Mouse (Mus musculus) heart, embryonic 15.5 days (tissue): ENCODE measurements around the gene Eif4b. TPM values are rescaled to one million over a fixed set of nuclear protein-coding genes. Genes with fewer than 3 reads are reported as not detected.
A peak's percentile ranks its signal among the peaks of the same experiment; 100 is the strongest.

Experiments
- ATAC-seq: fragments of 200-750 bp; cut with Nextera tagmentation; replicated peaks from 2 replicates; pipeline ENCODE4 v1.8.0; 2017; ENCODE audit warnings: low read depth, moderate TSS enrichment; ENCODE audit not compliant: insufficient number of reproducible peaks, insufficient read depth, low FRiP score
- H3K27ac ChIP-seq: fragments of 300-500 bp; sonication (generic); 2 replicates; pipeline ENCODE4 v1.5.1; 2015; ENCODE audit warnings: mild to moderate bottlenecking, inconsistent platforms
- H3K27me3 ChIP-seq: fragments of 300-500 bp; sonication (generic); 2 replicates; pipeline ENCODE4 v1.6.1; 2015; ENCODE audit warnings: inconsistent platforms
- H3K36me3 ChIP-seq: fragments of 300-500 bp; sonication (generic); 2 replicates; pipeline ENCODE4 v1.6.1; 2015; ENCODE audit warnings: mild to moderate bottlenecking, inconsistent platforms
- H3K4me1 ChIP-seq: fragments of 300-500 bp; sonication (generic); replicated peaks from 2 replicates; pipeline ENCODE4 v1.6.1; 2015; ENCODE audit warnings: inconsistent platforms
- H3K4me2 ChIP-seq: fragments of 300-500 bp; sonication (generic); 2 replicates; pipeline ENCODE4 v1.6.1; 2015; ENCODE audit warnings: inconsistent platforms, mild to moderate bottlenecking, moderate library complexity
- H3K4me3 ChIP-seq: fragments of 300-500 bp; sonication (generic); 2 replicates; pipeline ENCODE4 v1.5.1; 2015; ENCODE audit warnings: mild to moderate bottlenecking, inconsistent platforms
- H3K9ac ChIP-seq: fragments of 300-500 bp; sonication (generic); 2 replicates; pipeline ENCODE4 v1.6.1; 2015; ENCODE audit warnings: mild to moderate bottlenecking, inconsistent platforms
- H3K9me3 ChIP-seq: fragments of 300-500 bp; sonication (generic); replicated peaks from 2 replicates; pipeline ENCODE4 v1.6.1; 2016; ENCODE audit warnings: inconsistent platforms
- WGBS: fragments of 180-500 bp; shearing (Covaris S2); methylation state at CpG from one replicate; pipeline ENCODE4 v1.1.7; 2015; ENCODE audit warnings: mixed read lengths; 5-methylcytosine and 5-hydroxymethylcytosine counted together
- polyA plus RNA-seq: library from polyadenylated mRNA; unstranded; fragments of >200 nt; fragmentation: Nextera tagmentation; extraction: Ambion mirVana; gene quantifications from 2 replicates; pipeline ENCODE4 v1.2.1, GENCODE M21; 2015

Gene Eif4b
- polyA plus RNA-seq, 1 experiment from 2014 or later: 56.5 TPM

DNA sequence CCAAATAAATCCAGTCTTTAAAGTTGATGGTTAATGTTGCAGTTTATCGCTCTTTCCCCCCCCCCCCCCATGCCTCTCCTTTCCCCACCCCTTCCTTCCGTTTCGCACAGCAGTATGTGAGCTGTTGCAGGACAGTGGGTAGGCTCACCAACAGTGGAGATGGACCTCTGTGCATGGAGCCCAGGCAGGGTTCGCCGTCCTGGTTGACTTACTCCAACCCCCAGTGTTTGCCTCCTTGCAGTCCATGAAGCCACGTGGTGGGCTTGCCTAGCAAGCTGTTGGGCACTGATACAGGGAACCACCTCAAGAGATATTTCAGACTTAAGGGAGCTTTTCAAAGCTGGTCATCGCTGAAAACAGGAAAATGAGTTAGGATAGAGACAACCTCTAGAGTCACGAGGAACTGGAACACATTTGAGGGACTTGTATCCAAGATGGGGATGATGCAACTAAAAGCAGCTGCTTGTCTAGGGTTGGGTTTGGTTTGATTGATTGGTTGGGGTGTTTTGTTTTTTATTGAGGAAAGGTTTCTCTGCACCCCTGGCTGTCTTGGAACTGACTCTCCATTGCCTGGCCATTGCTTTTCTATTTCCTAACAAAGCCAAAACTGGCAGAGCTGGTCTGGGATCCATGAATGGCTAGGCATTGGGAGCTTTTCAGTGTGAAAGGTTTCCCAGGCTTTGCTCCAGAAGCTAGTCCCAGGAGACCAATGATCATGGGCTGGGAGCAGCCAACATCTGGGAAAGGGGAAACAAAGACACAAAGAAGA is 23.8 kb downstream of the Eif4b start:
- no peak for ATAC-seq
- no peak overlapping the region for H3K4me2 ChIP-seq
- no peak overlapping the region for H3K9ac ChIP-seq
- WGBS: 74% methylated on average over 8 of the region's 8 CpGs
- no peaks in the 10 kb centered on the region for H3K27me3 ChIP-seq
- H3K27ac ChIP-seq: peak overlapping the region; percentile 24
- no peaks in the 10 kb centered on the region for H3K9me3 ChIP-seq
- H3K4me1 ChIP-seq: peaks cover 47% of the 10 kb centered on the region
- H3K4me3 ChIP-seq: no peak overlapping the region
- H3K36me3 ChIP-seq: peaks cover 43% of the 10 kb centered on the region

DNA sequence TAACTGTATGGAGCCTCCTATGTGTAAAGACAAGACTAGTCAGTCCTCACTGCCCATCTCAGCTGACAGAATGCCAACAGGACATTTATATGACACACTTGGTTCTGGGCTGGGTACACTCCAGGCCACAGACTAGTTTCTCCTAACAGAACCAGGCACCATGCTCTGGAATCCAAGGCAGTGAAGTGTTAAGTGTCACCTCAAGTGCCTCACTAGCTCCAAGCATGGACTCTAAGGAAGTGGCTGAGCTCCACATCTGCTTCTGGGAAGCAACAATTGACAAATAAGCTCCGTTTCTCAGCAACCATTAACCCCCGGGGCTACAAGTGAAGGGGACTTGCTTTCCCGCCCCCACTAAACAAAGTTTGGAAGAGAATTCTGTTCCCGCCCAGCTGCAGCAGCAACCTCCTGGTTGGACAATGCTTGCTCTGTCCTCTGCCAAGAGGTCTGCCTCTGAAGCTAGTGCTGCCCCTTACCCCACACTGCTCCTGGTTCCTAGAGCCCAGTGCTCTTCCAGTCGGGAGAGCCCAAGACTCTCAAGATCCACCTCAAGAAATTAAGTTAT is 24.5 kb downstream of the Eif4b start:
- 47% methylated on average over 5 of the region's 5 CpGs for WGBS
- Histone ChIP-seq H3K9me3 (no peaks in the 10 kb centered on the region), H3K36me3 (peaks cover 36% of the 10 kb centered on the region), H3K4me2 (no peak overlapping the region), H3K4me3 (no peak overlapping the region), H3K4me1 (peaks cover 54% of the 10 kb centered on the region), H3K27me3 (no peaks in the 10 kb centered on the region), H3K9ac (no peak overlapping the region), H3K27ac (peak overlapping the region; percentile 24; the same call in 1 of the 2 replicates)
- no peak for ATAC-seq

DNA sequence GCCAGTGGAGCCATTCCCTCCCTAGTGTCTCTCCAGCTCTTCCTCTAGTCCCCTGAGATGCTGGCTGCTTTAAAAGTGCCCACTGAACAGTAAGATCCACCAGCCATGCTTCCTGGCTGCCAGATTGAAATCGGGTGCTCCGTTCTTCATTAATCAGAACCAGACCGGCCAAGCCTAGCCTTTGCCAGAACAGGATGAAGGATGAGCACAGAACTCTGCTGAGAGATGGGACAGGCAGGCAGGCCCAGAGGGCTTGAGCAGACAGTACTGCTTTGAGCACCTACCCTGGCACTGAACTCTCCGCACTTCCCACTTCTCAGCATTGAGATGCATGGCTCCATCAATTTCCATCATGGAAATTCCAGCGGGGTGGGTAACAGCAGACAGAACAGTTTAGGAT is 25.7 kb downstream of the Eif4b start:
- Histone ChIP-seq H3K27me3 (no peaks in the 10 kb centered on the region), H3K9me3 (no peaks in the 10 kb centered on the region), H3K4me1 (peaks cover 66% of the 10 kb centered on the region), H3K4me2 (peak overlapping the region; percentile 91), H3K9ac (no peak overlapping the region), H3K36me3 (peaks cover 24% of the 10 kb centered on the region), H3K27ac (peak overlapping the region; percentile 36), H3K4me3 (peak overlapping the region; percentile 66)
- WGBS: 49% methylated on average over 5 of the region's 5 CpGs
- ATAC-seq: no peak

DNA sequence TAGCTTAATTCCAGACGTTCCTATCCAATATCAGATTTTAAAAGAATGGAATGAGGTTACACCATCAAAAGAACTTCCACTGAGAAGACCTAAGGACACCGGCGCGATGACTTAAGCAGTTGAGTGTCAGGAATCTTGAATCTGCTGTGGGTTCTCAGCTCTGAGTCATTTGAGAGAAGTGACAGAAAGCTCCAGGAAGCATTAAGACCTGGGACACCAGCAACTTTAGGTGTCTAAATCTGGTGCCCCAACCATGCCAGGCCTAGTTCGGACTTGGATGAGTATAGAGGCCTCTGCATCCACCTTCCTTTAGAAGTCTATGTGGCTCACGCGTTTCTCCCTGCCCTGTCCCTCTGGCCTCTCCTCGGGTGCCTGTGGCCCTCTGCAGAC is 26.2 kb downstream of the Eif4b start:
- Histone ChIP-seq H3K4me3 (peak overlapping the region; percentile 66), H3K27ac (peak overlapping the region; percentile 96), H3K9me3 (no peaks in the 10 kb centered on the region), H3K9ac (peak overlapping the region; percentile 75), H3K4me1 (peaks cover 70% of the 10 kb centered on the region), H3K4me2 (peak overlapping the region; percentile 91), H3K36me3 (peaks cover 19% of the 10 kb centered on the region), H3K27me3 (no peaks in the 10 kb centered on the region)
- 21% methylated on average over 8 of the region's 8 CpGs for WGBS
- no peak for ATAC-seq

DNA sequence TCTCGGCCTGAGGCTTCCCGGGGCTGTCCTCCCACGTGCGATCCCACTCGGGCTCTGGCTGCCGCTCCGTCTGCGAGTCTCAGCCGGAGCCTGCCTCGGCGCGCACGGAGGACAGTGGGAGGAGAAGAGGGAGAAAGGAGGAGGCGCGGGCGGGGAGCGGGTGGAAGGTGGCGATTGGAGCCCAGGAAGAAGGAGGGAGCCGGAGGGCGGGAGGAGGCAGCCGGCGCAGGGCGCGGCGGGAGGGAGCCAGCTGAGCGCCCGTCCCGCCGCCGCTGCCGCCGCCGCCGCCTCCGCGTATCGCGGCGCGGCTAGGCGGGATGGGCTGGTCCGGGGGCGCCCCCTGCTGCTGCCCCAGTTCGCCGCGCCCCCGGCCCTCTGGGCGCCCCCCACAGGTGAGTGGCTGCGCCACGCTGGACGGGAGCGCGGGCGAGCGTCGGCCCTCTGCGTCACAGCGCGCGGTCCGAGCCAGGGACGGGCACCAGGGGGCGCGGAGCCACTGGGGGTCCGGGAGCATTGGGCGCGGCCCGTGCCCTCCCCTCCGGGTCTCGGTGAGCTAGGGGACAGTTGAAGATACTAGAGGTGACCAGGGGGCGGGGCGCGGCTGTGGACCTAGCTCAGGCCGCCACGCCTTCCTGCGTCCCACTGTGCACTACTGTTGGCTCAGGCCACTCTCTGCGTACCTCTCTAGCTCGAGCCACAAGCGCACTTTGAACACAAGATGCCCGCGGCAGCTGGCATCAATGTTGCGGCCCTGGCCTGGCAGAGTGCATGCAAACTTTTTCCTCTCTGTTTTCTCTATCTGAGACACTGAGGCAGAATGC is 26.8 kb downstream of the Eif4b start, which contains the start of gene Tns2:
Gene Tns2 (plus strand): TSS at position 253 of the 821 bp plus-strand sequence.
- Histone ChIP-seq H3K27ac (peak within 1 kb of the TSS; percentile 96), H3K9me3 (no peaks in the 10 kb centered on the region), H3K9ac (peak within 1 kb of the TSS; percentile 75), H3K4me2 (peak within 1 kb of the TSS; percentile 91), H3K27me3 (no peaks in the 10 kb centered on the region), H3K36me3 (peaks cover 13% of the 10 kb centered on the region), H3K4me3 (peak within 1 kb of the TSS; percentile 66), H3K4me1 (peaks cover 75% of the 10 kb centered on the region)
- ATAC-seq: peak; percentile 60
- WGBS: under 1% methylated on average over 68 of the region's 82 CpGs

DNA sequence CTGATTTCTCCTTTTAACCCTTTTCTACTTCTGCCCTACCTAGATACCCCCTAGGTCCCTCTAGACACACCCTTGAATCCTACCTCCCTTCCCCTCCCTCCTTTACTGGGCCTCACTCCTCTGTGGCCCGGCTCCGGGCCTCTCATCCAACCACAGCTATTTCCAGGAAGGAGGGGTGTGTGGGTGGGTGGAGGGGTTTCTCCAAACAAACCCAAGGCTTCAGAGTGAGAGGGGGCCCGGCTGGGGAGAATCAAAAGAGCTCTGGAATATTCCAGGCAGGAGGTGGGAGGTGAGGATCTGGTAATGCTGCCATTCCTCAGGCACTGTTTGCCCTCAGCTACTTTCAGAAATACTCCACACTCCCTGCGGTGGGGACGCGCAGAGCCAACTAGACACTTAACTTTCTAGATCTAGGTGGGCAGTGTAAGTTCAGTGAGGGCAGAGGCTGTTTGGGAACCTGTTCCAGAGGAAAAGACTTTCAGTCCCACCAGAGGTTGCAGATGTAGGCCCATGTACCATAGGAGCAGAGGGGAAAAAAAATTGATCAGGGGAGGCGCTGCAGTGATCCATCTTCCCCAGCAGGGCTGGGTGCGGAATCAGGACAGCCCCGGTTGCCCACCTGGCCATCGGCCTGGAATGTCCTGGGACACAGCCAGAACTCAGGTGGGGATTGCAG is 27.6 kb downstream of the Eif4b start:
- Histone ChIP-seq H3K4me2 (peak overlapping the region; percentile 91), H3K4me3 (peak overlapping the region; percentile 66), H3K9ac (peak overlapping the region; percentile 75), H3K4me1 (peaks cover 83% of the 10 kb centered on the region), H3K9me3 (no peaks in the 10 kb centered on the region), H3K27me3 (no peaks in the 10 kb centered on the region), H3K27ac (peak overlapping the region; percentile 96), H3K36me3 (peaks cover 5% of the 10 kb centered on the region)
- 23% methylated on average over 10 of the region's 10 CpGs for WGBS
- ATAC-seq: no peak

DNA sequence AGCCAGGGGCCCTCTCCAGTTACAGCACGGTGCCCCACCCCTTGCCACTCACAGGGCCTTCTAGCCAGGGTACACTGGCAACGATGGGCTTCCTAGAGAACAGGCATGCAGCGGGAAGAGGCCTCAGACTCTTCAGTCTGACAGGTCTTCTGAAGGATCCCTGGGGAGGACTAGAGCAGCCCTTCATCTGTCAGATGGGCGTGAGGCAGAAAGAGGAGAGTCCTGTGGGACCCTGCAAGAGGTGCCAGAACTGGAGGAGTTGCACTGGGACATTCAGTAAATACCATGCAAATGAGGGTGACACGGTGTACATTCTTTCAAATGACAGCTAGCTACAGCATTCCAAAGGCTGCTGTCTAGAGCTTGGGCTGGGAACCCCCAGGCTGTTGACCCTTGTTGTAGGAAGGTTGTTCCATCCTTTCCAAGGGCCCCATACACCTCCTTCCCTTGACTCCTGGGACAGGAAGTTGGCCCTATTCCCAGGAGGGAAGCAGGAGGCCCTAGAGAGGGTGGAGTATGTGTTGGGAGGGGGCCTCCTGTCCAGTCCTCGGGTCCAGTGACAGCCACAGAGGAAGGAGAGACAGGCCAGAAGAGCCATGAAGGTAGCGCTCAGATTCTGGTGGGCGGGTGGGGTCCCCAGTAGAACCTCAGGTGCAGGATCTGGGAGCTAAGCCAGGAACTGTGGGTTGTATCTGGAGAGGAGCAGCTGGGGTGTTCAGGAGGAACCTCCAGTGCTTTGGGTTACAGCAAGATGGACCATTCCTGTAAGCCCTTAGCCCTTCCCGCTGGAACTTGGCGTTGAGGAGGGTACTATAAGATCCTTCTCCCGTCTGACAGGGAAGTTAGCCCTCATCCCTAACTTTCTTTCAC is 28.3 kb downstream of the Eif4b start:
- H3K27me3 ChIP-seq: peaks cover 3% of the 10 kb centered on the region
- peak overlapping the region; percentile 96 for H3K27ac ChIP-seq
- peak; percentile 37 for ATAC-seq
- peak overlapping the region; percentile 75 for H3K9ac ChIP-seq
- H3K9me3 ChIP-seq: no peaks in the 10 kb centered on the region
- peak overlapping the region; percentile 66 for H3K4me3 ChIP-seq
- H3K36me3 ChIP-seq: peaks cover 3% of the 10 kb centered on the region; the same call in 1 of the 2 replicates
- peak overlapping the region; percentile 91 for H3K4me2 ChIP-seq
- 20% methylated on average over 11 of the region's 11 CpGs for WGBS
- H3K4me1 ChIP-seq: peaks cover 91% of the 10 kb centered on the region

DNA sequence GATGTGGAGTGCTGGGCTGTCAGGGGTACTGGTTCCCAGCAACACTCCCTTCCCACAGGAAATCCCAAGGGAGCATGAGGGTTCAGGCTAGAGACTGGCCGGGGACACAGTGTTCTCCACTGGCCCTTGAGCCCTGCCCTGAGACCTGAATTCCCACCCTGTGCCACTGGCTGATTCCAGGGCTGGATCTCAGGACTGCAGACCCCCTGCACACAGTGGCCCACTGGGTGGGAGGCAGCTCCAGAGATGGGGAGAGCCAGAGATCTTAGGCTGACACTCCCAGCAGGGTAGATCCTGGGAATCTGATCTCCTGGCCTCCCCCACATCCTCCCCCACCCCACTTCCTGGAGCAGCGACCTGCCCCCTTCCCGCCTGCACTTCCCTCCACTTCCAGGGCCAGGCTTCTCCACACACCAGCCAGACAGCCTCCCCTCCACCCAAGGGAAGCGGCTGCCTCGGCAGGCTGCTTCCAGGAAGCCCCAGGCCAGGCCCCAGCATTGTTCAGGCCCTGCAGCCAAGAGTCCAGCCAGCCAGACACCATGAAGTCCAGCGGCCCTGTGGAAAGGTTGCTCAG is 29.1 kb downstream of the Eif4b start:
- peak overlapping the region; percentile 75 for H3K9ac ChIP-seq
- H3K4me3 ChIP-seq: peak overlapping the region; percentile 66
- H3K4me2 ChIP-seq: peak overlapping the region; percentile 91
- peak overlapping the region; percentile 96 for H3K27ac ChIP-seq
- peaks cover 3% of the 10 kb centered on the region for H3K27me3 ChIP-seq
- no peaks in the 10 kb centered on the region for H3K9me3 ChIP-seq
- H3K36me3 ChIP-seq: peaks cover 10% of the 10 kb centered on the region
- peaks cover 93% of the 10 kb centered on the region for H3K4me1 ChIP-seq
- peak; percentile 10; the same call in 1 of the 2 replicates for ATAC-seq
- WGBS: 18% methylated on average over 6 of the region's 6 CpGs

DNA sequence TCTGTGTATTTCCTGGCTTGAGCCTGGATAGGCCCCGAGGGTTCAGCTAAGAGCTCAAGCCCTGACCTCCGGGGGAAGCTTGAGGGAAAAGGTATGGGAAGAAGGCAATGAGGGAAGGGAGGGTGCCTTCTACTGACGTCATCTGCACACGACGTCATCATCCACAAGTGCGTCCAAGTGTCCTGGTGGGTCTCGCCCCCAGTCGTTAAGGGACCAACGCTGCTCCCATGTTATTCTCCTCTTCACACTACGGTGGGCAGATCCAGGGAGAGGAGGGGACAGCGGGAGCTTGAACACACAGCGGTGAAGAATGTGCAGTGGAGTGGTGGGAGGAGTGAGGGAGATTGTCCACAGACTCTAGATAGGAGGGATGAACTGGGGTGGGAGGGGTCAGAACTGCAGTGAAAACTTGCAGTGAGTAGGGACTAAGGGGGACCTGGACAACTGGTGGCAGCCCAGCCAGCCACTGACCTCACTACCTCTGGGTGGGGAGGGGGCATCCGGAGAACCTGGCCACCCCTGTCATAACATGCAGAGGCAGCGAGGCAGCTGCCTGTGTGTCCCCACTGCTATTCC is 29.9 kb downstream of the Eif4b start:
- H3K4me1 ChIP-seq: peaks cover 93% of the 10 kb centered on the region
- no peaks in the 10 kb centered on the region for H3K9me3 ChIP-seq
- peaks cover 16% of the 10 kb centered on the region for H3K36me3 ChIP-seq
- no peak for ATAC-seq
- peaks cover 3% of the 10 kb centered on the region for H3K27me3 ChIP-seq
- peak overlapping the region; percentile 75 for H3K9ac ChIP-seq
- peak overlapping the region; percentile 96 for H3K27ac ChIP-seq
- peak overlapping the region; percentile 66 for H3K4me3 ChIP-seq
- WGBS: 8% methylated on average over 14 of the region's 14 CpGs
- H3K4me2 ChIP-seq: peak overlapping the region; percentile 91
